Mouse (Mus musculus) layer of hippocampus, postnatal 25 days (tissue): ENCODE results near the gene Pheta1. TPM values are rescaled to one million over a fixed set of nuclear protein-coding genes. Genes with fewer than 3 reads are reported as not detected.

Experiments used
- DNase-seq, 2 experiments: peaks; one replicate each; pipeline ENCODE4 v3.0.0; 2022; ENCODE audit warnings: mixed read lengths in 2 of 2, low spot score in 1 of 2; ENCODE audit errors: extremely low spot score in 1 of 2
- microRNA-seq, 2 experiments: library from miRNA; unstranded; fragments of <30 nt; microRNA quantifications; one replicate each; pipeline ENCODE4 v1.2.0; 2021
- total RNA-seq, 2 experiments: library from RNA; stranded (reverse); gene quantifications; 2 replicates each; pipeline ENCODE4 v1.2.3; 2021

The Pheta1 gene
- total RNA-seq, 2 experiments from 2014 or later: 7.8 to 10.2 TPM

GRCm38 (mm10) chr5:121879211-121879610 lies 30.4 kb downstream of the Pheta1 start:
- peak in 1 of 2 experiments; percentile 49 for DNase-seq

GRCm38 (mm10) chr5:121883356-121883755 lies 34.6 kb downstream of the Pheta1 start:
- DNase-seq: no peak

GRCm38 (mm10) chr5:121889375-121889774 lies 40.6 kb downstream of the Pheta1 start:
- DNase-seq: no peak

GRCm38 (mm10) chr5:121889819-121890362 lies 41.1 kb downstream of the Pheta1 start:
- no peak for DNase-seq

GRCm38 (mm10) chr5:121890925-121891324 lies 42.1 kb downstream of the Pheta1 start:
- no peak for DNase-seq

GRCm38 (mm10) chr5:121892281-121892680 lies 43.5 kb downstream of the Pheta1 start:
- peak; percentile 40 to 42 for DNase-seq

- DNase-seq: no peak
Observed at GRCm38 (mm10) chr5:121893581-121893980, 44.8 kb downstream of the Pheta1 start.

GRCm38 (mm10) chr5:121894647-121895046 lies 45.9 kb downstream of the Pheta1 start:
- DNase-seq: no peak

GRCm38 (mm10) chr5:121895117-121895756 lies 46.5 kb downstream of the Pheta1 start:
- no peak for DNase-seq

- no peak for DNase-seq
Observed at GRCm38 (mm10) chr5:121902809-121903745, 54.3 kb downstream of the Pheta1 start.

Small RNAs within 50 kb of the gene (microRNA-seq; reads per million reads assigned to microRNA genes)
- 4.2 to 6.6 reads per million in 2 experiments for gene Mir7031

Other genes starting within 250 kb of the Pheta1 start
- 1 to 10 TPM; 6.0 to 7.6 TPM for gene Acad12, start 230.0 kb upstream of the Pheta1 start, total RNA-seq
- 1 to 10 TPM; 3.1 to 3.9 TPM for gene Acad10, start 188.5 kb upstream of the Pheta1 start, total RNA-seq
- gene Brap, start 188.4 kb upstream of the Pheta1 start, total RNA-seq: 10 to 100 TPM; 63.2 to 63.6 TPM
- 100 to 1,000 TPM; 197 to 244 TPM for gene Atxn2, start 137.6 kb upstream of the Pheta1 start, total RNA-seq
- 10 to 100 TPM; 22.0 TPM for gene Sh2b3, start 11.3 kb upstream of the Pheta1 start, total RNA-seq
- gene Cux2, start 201.1 kb downstream of the Pheta1 start, total RNA-seq: 10 to 100 TPM; 32.9 to 36.7 TPM